Mouse (Mus musculus) midbrain, postnatal 0 days (tissue): ENCODE data around the gene Nrsn2. TPM values are rescaled to one million over a fixed set of nuclear protein-coding genes. Genes with fewer than 3 reads are reported as not detected.

ENCODE experiments used
- ATAC-seq: fragments of 200-750 bp; cut with Nextera tagmentation; 2 replicates; pipeline ENCODE4 v1.8.0; 2017; ENCODE audit warnings: moderate number of reproducible peaks, mild to moderate bottlenecking, moderate TSS enrichment, moderate library complexity; ENCODE audit not compliant: low FRiP score
- DNase-seq: peaks from one replicate; pipeline ENCODE4 v3.0.0-alpha.2; 2015; ENCODE audit warnings: low spot score
- H3K27ac ChIP-seq: fragments of 300-500 bp; sonication (generic); 2 replicates; pipeline ENCODE4 v1.5.1; 2014; ENCODE audit warnings: low read depth, mild to moderate bottlenecking, low read length, mixed read lengths
- H3K27me3 ChIP-seq: fragments of 300-500 bp; sonication (generic); 2 replicates; pipeline ENCODE4 v1.6.1; 2014; ENCODE audit warnings: low read length, control low read depth, mixed read lengths; ENCODE audit not compliant: insufficient read depth
- H3K36me3 ChIP-seq: fragments of 300-500 bp; sonication (generic); 2 replicates; pipeline ENCODE4 v1.6.1; 2014; ENCODE audit warnings: low read length, control low read depth, mixed read lengths; ENCODE audit not compliant: insufficient read depth
- H3K4me1 ChIP-seq: fragments of 300-500 bp; sonication (generic); 2 replicates; pipeline ENCODE4 v1.6.1; 2014; ENCODE audit warnings: mild to moderate bottlenecking, control low read depth, antibody characterized with exemption, low read length, mixed read lengths; ENCODE audit not compliant: insufficient read depth
- H3K4me2 ChIP-seq: fragments of 300-500 bp; sonication (generic); 2 replicates; pipeline ENCODE4 v1.6.1; 2014; ENCODE audit warnings: low read depth, mild to moderate bottlenecking, low read length, mixed read lengths; ENCODE audit not compliant: poor library complexity, severe bottlenecking
- H3K4me3 ChIP-seq: fragments of 300-500 bp; sonication (generic); 2 replicates; pipeline ENCODE4 v1.5.1; 2014; ENCODE audit warnings: low read depth, mild to moderate bottlenecking, low read length, moderate library complexity
- H3K9ac ChIP-seq: fragments of 300-500 bp; sonication (generic); replicated peaks from 2 replicates; pipeline ENCODE4 v1.6.1; 2014; ENCODE audit warnings: mild to moderate bottlenecking, low read length, moderate library complexity, mixed read lengths; ENCODE audit not compliant: poor library complexity, severe bottlenecking
- H3K9me3 ChIP-seq: fragments of 300-500 bp; sonication (generic); 2 replicates; pipeline ENCODE4 v1.6.1; 2016; ENCODE audit warnings: low read length, control low read depth
- CTCF ChIP-seq: IDR thresholded peaks from 2 replicates; pipeline ENCODE4 v1.5.1; 2016; ENCODE audit warnings: antibody characterized with exemption, mild to moderate bottlenecking
- WGBS: fragments of 180-500 bp; shearing (Covaris S2); extraction: QIAGEN DNeasy Blood & Tissue Kit; methylation state at CpG from one replicate; pipeline ENCODE4 v1.1.7; 2014; 5-methylcytosine and 5-hydroxymethylcytosine counted together
- polyA plus RNA-seq: library from polyadenylated mRNA; unstranded; fragments of >200 nt; fragmentation: Nextera tagmentation; extraction: Ambion mirVana; gene quantifications from 2 replicates; pipeline ENCODE4 v1.2.1, GENCODE M21; 2015
- total RNA-seq: library from RNA; depleted of rRNA; stranded (reverse); fragments of >200 nt; gene quantifications from 2 replicates; pipeline ENCODE4 v1.2.3, GENCODE M21; 2014

Gene Nrsn2
- total and polyA plus RNA-seq, 2 experiments from 2014 or later: 80.2 to 103 TPM

DNA sequence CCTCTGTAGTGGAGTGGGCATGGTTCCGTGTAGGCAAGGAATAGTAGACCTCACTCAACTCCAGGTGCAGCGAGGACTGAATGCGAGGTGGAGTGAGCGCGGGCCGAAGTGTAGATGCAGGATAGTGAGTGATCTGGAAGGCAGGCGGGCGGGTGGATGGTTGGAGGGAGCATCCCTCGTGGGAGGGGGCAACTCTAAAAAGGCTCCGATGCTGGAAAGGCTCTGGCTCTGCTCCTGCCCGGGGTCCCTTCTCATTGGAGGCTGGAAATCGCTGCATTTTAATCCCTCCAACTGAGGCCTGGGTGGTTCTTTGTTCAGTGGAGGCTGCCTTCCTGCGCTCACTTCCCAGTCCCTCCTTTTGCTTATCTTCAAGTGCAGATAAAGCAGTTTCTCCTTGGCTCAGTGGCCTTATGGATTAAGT, 22.7 kb upstream of the Nrsn2 start:
- peak; percentile 38 for ATAC-seq
- Histone ChIP-seq H3K9ac (peak overlapping the region; percentile 94), H3K36me3 (no peaks in the 10 kb centered on the region), H3K4me1 (peaks cover 6% of the 10 kb centered on the region; the same call in 1 of the 2 replicates), H3K27ac (peak overlapping the region; percentile 99), H3K9me3 (no peaks in the 10 kb centered on the region), H3K4me3 (peak overlapping the region; percentile 74), H3K4me2 (peak overlapping the region; percentile 91), H3K27me3 (no peaks in the 10 kb centered on the region)
- no peak for TF ChIP-seq CTCF
- DNase-seq: peak; percentile 66
- WGBS: under 1% methylated on average over 13 of the region's 13 CpGs

DNA sequence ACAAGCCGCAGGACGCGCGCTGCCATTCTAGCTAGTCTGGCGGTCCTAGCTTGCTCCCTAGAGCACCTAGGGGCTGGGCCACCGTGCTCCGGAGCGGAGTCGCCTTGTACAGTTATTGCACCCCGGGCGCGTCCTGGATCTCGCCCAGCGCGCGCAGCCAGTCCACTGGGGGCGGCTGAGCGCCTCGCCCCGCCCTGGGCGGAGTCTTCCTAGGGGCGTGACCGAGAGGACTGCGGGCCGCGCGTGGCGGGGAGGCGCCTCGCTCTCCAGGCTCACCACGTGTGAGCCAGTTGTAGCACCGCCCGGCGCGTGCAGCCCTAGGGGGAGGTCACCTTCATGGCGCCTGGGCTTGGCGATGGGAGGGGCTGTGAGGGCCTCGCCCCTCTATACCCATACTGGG, 22.3 kb upstream of the Nrsn2 start:
- H3K27ac ChIP-seq: peak overlapping the region; percentile 99
- no peaks in the 10 kb centered on the region for H3K27me3 ChIP-seq
- H3K4me1 ChIP-seq: peaks cover 10% of the 10 kb centered on the region; the same call in 1 of the 2 replicates
- peak overlapping the region; percentile 94 for H3K9ac ChIP-seq
- H3K9me3 ChIP-seq: no peaks in the 10 kb centered on the region
- peak overlapping the region; percentile 91 for H3K4me2 ChIP-seq
- ATAC-seq: peak; percentile 82
- H3K36me3 ChIP-seq: no peaks in the 10 kb centered on the region
- H3K4me3 ChIP-seq: peak overlapping the region; percentile 74
- peak; percentile 95 for DNase-seq
- TF ChIP-seq CTCF: peak; percentile 16; the same call in 1 of the 2 replicates
- WGBS: under 1% methylated on average over 28 of the region's 38 CpGs

DNA sequence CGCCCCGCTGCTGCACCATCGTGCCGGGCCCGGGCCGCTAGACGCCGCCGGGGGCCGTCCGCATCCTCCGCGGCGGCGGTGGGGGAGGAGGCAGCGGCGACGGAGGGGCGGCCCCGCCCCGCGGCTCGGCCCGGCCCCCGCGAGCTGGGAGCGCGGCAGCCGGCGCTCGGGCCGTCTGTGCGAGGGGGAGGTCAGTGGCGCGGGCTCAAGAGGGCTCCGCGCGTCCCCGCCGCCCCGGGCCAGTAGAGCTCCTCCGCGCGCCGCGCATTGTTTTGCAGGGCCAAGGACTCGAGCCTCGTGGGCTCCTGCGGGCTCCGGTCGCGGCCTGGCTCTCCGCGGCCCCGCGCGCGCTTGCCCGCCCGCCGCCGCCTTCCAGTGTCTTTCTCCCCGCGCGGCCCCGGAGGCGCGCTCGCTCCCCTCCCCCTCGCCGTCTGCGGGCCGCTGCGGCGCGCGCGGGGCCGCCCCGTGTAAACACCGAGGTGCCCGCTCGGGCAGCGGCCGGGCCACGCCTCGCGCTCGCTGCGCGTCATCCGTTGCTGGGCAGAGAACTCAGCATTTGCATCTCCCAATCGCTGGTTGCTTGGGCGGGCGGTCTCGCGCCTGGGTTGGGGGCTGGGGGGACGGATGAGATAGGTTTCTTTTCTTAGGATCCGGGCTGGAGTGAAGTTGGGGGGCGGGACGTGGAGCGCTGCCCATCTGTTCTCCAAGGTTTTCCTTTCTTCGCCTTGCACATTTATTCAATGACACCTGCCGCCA, 21.4 kb upstream of the Nrsn2 start, which contains the start of gene Sox12:
Gene Sox12, minus strand, starts transcription at position 384 of the 756 bp plus-strand sequence.
- 1% methylated on average over 37 of the region's 104 CpGs for whole genome bisulfite sequencing
- peak within 1 kb of the TSS; percentile 74 for H3K4me3 ChIP-seq
- ATAC-seq: peak; percentile 80
- H3K27me3 ChIP-seq: no peaks in the 10 kb centered on the region
- TF ChIP-seq CTCF: no peak
- peak; percentile 97 for DNase-seq
- H3K9ac ChIP-seq: peak within 1 kb of the TSS; percentile 94
- peak within 1 kb of the TSS; percentile 91 for H3K4me2 ChIP-seq
- H3K27ac ChIP-seq: peak within 1 kb of the TSS; percentile 99
- H3K4me1 ChIP-seq: peaks cover 10% of the 10 kb centered on the region; the same call in 1 of the 2 replicates
- no peaks in the 10 kb centered on the region for H3K36me3 ChIP-seq
- H3K9me3 ChIP-seq: no peaks in the 10 kb centered on the region

DNA sequence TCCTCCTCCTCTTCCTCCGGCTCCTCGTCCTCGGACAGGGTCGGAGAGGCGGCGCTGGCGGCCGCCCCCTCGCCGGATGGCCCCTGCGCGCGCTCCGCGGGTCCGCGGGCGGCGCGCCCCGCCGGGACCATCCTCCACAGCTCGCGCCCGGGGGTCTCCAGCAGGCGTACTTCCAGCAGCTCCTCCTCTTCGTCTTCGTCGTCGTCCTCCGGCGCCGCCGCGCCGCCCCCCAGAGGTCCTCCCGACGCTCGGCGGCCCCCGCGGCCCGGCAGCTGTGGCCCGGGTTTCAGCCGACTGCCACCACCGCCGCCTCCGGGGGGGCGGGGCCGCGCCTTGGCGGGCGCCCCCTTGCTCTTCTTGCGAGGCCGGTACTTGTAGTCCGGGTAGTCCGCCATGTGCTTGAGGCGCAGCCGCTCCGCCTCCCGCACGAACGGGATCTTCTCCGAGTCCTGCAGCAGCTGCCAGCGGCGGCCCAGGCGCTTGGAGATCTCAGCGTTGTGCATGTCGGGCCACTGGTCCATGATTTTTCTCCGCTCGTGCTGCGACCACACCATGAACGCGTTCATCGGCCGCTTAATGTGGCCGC, 20.7 kb upstream of the Nrsn2 start:
- ATAC-seq (peak; percentile 8; the same call in 1 of the 2 replicates), DNase-seq (peak; percentile 84)
- H3K27ac ChIP-seq: peak overlapping the region; percentile 99
- H3K4me2 ChIP-seq: peak overlapping the region; percentile 91
- TF ChIP-seq CTCF: peak; percentile 14; the same call in 1 of the 2 replicates
- peaks cover 10% of the 10 kb centered on the region; the same call in 1 of the 2 replicates for H3K4me1 ChIP-seq
- WGBS: under 1% methylated on average over 34 of the region's 77 CpGs
- no peaks in the 10 kb centered on the region for H3K36me3 ChIP-seq
- H3K9me3 ChIP-seq: no peaks in the 10 kb centered on the region
- H3K4me3 ChIP-seq: peak overlapping the region; percentile 74
- H3K9ac ChIP-seq: peak overlapping the region; percentile 94
- no peaks in the 10 kb centered on the region for H3K27me3 ChIP-seq

DNA sequence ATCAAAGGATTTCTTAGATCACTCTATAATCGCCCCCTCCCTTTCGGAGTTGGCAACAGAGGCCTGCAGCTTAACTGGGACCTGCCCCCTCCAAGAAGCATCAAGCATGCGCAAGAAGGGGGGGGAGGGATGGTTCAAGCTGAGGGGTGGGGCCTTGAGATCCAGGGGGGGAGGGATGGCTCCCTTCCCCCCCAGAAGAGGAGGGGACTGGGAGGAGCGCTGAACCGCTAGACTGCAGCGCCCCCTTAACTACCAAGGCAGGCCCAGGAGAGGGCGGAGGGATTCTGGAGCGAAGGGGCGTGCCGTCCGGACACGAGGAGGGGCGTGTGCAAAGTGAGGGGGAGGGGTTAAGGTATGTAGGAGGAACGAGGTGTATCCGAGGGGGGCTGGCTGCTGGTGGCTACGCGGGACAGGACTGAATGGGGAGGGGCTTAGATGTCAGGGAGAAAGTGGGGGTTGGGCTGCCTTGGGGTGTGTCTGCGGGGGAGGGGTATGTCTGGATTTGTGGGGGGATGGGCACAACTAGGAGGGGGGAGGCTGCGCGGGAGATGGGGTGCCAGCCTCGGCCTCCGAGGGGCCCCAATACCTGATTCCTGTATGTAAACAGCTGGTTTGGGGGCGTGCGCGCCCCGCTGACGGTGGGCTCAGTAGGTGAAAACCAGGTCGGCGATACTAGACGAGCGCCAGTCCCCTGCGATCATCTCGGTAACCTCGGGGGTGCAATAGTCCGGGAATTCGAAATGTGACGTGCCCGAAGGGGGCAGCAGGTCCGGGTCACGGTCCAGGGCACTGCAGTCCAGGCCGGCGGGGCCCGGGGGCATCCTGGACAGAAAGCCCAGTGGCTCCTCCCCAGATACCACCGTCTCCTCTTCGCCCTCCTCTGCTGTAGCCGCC, 19.9 kb upstream of the Nrsn2 start:
- peak; percentile 97 for DNase-seq
- peak; percentile 63 for ATAC-seq
- Histone ChIP-seq H3K4me2 (peak overlapping the region; percentile 91), H3K36me3 (no peaks in the 10 kb centered on the region), H3K4me3 (peak overlapping the region; percentile 74), H3K9me3 (no peaks in the 10 kb centered on the region), H3K27ac (peak overlapping the region; percentile 99), H3K27me3 (no peaks in the 10 kb centered on the region), H3K4me1 (peaks cover 10% of the 10 kb centered on the region; the same call in 1 of the 2 replicates), H3K9ac (peak overlapping the region; percentile 94)
- WGBS: 0% methylated on average over 42 of the region's 46 CpGs
- peak; percentile 78 for TF ChIP-seq CTCF
